Mouse (Mus musculus) liver, adult 2 months (tissue): Measurements from ENCODE around the gene Zdhhc3.

Source experiments
- CTCF ChIP-seq: fragments of 200-500 bp; IDR thresholded peaks from 2 replicates; pipeline ENCODE4 v1.5.1; 2011; ENCODE audit warnings: low read depth, low read length, control low read depth
- POLR2A ChIP-seq: fragments of 200-500 bp; IDR thresholded peaks from 2 replicates; pipeline ENCODE4 v1.6.1; 2011; ENCODE audit warnings: low read length, control low read depth; ENCODE audit not compliant: insufficient read depth; ENCODE audit errors: extremely low read depth

DNA sequence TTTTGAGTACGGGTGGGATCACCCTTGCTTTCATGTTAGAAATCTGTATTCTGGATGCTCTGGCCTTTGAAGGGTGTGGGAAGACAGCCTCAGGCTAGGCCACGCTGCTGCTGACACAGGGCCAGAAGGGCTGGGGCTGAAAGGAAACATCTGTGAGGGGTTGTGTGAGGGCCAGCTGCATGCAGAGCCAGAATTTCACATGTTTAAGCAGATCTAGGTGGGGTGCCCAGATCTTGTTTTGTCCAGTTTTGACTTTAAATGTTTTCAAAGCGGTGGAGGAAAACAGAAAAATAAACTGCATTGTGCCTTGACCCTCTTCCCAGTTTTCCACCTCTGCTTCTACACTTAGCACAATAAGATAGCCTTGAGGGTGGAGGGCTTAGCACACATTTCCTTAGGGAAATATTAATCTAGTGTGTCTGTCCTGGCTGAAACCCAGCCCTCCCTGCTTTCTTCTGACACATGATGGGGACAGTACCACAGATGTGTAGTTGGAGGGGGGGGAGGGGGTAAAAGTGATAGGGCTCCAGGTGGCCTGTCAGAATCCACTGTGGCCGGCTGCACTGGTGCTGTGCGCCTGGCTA lies 26.0 kb upstream of the Zdhhc3 start:
- TF ChIP-seq CTCF = no peak
- no peak for TF ChIP-seq POLR2A
